Mouse (Mus musculus): ENCODE measurements around the gene Sall1.

The Sall1 gene

GRCm38 (mm10) chr8:89017891-89018290, 26.1 kb downstream of the Sall1 start:
- H3K27me3 ChIP-seq (ENCODE audit: control insufficient read depth, insufficient read depth, low read length, poor library complexity, severe bottlenecking) = peaks cover 2% of the 10 kb centered on the region; the same call in 1 of the 2 replicates
- no peaks in the 10 kb centered on the region for H3K36me3 ChIP-seq (ENCODE audit: control insufficient read depth, insufficient read depth, low read length, poor library complexity, severe bottlenecking)
- DNase-seq (ENCODE audit: low read depth, low spot score) = no peak

- DNase-seq (ENCODE audit: low read depth, low spot score) = no peak
- Histone ChIP-seq H3K36me3 (ENCODE audit: control insufficient read depth, insufficient read depth, low read length, poor library complexity, severe bottlenecking) (no peaks in the 10 kb centered on the region), H3K27me3 (ENCODE audit: control insufficient read depth, insufficient read depth, low read length, poor library complexity, severe bottlenecking) (peaks cover 2% of the 10 kb centered on the region; the same call in 1 of the 2 replicates)
Measured at GRCm38 (mm10) chr8:89016465-89017070, 27.4 kb downstream of the Sall1 start.

GRCm38 (mm10) chr8:89015539-89015938, 28.4 kb downstream of the Sall1 start:
- H3K27me3 ChIP-seq (ENCODE audit: control insufficient read depth, insufficient read depth, low read length, poor library complexity, severe bottlenecking) = peaks cover 2% of the 10 kb centered on the region; the same call in 1 of the 2 replicates
- no peak for DNase-seq (ENCODE audit: low read depth, low spot score)
- H3K36me3 ChIP-seq (ENCODE audit: control insufficient read depth, insufficient read depth, low read length, poor library complexity, severe bottlenecking) = no peaks in the 10 kb centered on the region

DNA sequence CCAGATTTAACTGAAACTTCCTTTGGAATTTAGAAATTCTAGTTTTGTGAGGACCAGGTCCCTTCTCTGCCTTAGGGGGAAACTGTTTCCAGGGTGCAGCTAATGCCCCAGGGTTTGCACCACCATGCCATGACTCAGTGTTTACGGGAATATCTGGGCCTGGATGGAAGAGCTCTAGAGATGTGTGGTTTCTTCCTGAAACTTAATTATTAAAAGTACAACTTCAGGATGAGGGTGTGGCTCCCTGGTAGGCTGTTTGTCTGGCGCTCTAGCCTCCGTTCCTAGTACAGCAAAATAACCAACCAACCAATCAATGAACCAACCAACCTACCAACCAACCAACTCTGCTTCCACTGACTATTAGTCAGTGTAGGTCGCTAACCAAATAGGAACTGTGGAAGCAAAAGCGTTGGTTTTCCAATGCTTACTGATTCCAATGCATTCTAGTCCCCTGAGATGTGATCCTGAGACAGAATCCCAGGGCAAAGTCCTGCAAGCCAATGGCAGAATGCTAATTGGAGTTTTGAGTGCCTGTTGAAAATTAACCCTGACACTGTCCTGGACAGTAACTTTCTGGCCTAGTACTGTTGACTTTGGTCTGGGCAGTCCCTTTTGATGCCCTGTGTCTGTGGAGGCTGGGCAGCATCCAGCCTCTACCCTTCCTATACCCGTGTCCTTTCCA, 31.0 kb downstream of the Sall1 start:
- peaks cover 2% of the 10 kb centered on the region; the same call in 1 of the 2 replicates for H3K27me3 ChIP-seq (ENCODE audit: control insufficient read depth, insufficient read depth, low read length, poor library complexity, severe bottlenecking)
- H3K36me3 ChIP-seq (ENCODE audit: control insufficient read depth, insufficient read depth, low read length, poor library complexity, severe bottlenecking) = no peaks in the 10 kb centered on the region
- no peak for DNase-seq (ENCODE audit: low read depth, low spot score)

DNA sequence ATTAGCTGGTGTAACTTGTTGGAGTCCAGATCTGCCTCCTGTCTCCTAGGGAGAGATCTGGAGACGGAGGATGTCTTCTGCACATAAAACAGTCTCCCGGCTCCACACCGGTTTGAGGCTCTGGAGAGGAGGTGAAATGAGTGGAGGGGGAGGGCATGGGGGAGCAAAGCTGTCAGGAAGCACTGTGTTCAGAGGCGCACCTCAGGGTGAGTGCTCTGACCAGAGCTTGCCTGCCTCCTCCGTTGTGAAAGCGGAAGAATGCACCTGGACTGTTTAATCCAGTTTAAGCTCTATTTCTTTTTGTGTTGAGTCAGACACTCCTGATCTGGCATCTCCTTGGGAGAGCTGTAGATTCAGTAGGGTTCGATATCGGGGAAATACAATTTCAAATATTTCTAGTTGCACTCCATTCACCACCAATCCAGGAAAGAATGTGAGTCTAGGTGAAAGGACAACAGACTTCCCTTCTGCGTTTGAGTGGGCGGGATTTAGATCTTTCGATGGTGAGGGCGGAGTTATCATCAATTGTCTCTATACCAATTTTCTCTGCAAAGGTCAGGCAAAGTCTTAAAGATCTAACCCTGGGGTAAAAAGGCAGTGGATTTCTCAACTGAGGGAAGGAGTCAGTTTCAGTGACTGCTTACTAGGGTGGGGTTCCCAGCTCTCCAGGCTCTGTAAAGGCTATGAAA, 31.8 kb downstream of the Sall1 start:
- no peaks in the 10 kb centered on the region for H3K36me3 ChIP-seq (ENCODE audit: control insufficient read depth, insufficient read depth, low read length, poor library complexity, severe bottlenecking)
- peaks cover 2% of the 10 kb centered on the region; the same call in 1 of the 2 replicates for H3K27me3 ChIP-seq (ENCODE audit: control insufficient read depth, insufficient read depth, low read length, poor library complexity, severe bottlenecking)
- no peak for DNase-seq (ENCODE audit: low read depth, low spot score)

GRCm38 (mm10) chr8:89008784-89009183, 35.2 kb downstream of the Sall1 start:
- H3K36me3 ChIP-seq (ENCODE audit: control insufficient read depth, insufficient read depth, low read length, poor library complexity, severe bottlenecking) = no peaks in the 10 kb centered on the region
- DNase-seq (ENCODE audit: low read depth, low spot score) = no peak
- no peaks in the 10 kb centered on the region; the same call in 1 of the 2 replicates for H3K27me3 ChIP-seq (ENCODE audit: control insufficient read depth, insufficient read depth, low read length, poor library complexity, severe bottlenecking)

DNA sequence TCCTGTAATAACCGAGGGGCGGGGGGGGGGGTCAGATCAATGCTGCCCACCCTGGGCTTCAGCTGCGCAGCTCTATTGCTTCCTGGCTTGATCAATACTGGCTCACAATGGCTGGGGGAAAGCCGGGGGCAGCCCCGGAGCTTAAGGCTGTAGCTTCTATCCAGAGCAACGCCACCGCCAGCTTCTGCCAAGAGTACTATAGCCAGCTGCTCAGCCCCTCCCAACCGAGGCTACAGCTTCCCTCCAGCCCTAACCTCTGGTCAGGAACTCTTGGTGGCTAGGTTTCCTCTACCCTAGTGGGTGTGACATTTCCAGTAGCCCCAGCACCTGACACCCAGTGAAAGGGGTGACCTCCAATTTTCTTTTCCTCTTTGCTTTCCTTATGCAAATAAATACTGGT, 36.8 kb downstream of the Sall1 start:
- Histone ChIP-seq H3K36me3 (ENCODE audit: control insufficient read depth, insufficient read depth, low read length, poor library complexity, severe bottlenecking) (no peaks in the 10 kb centered on the region), H3K27me3 (ENCODE audit: control insufficient read depth, insufficient read depth, low read length, poor library complexity, severe bottlenecking) (no peaks in the 10 kb centered on the region; the same call in 1 of the 2 replicates)
- no peak for DNase-seq (ENCODE audit: low read depth, low spot score)

- Histone ChIP-seq H3K36me3 (ENCODE audit: control insufficient read depth, insufficient read depth, low read length, poor library complexity, severe bottlenecking) (no peaks in the 10 kb centered on the region), H3K27me3 (ENCODE audit: control insufficient read depth, insufficient read depth, low read length, poor library complexity, severe bottlenecking) (no peaks in the 10 kb centered on the region; the same call in 1 of the 2 replicates)
- no peak for DNase-seq (ENCODE audit: low read depth, low spot score)
Measured at GRCm38 (mm10) chr8:89006426-89006825, 37.5 kb downstream of the Sall1 start.

DNA sequence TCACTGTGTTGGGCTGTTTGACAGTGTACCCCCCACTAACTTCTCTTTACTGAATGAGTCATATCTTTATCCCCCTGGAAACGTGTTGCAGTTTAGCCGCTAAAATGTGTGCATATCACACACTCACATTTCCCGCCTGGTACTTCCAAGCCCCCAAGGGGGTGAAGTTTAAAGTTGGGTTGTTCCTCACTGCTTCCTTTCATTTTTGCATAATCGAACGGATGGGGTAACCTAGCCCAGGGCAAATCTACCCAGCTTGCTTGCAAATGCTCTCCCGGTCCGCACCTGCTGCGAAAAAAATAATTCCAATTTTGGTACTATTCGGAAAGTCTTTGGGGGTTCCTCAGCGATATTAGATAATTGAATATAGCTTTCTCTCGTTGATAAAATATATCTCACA, 38.2 kb downstream of the Sall1 start:
- DNase-seq (ENCODE audit: low read depth, low spot score) = no peak
- Histone ChIP-seq H3K27me3 (ENCODE audit: control insufficient read depth, insufficient read depth, low read length, poor library complexity, severe bottlenecking) (no peaks in the 10 kb centered on the region; the same call in 1 of the 2 replicates), H3K36me3 (ENCODE audit: control insufficient read depth, insufficient read depth, low read length, poor library complexity, severe bottlenecking) (no peaks in the 10 kb centered on the region)

DNA sequence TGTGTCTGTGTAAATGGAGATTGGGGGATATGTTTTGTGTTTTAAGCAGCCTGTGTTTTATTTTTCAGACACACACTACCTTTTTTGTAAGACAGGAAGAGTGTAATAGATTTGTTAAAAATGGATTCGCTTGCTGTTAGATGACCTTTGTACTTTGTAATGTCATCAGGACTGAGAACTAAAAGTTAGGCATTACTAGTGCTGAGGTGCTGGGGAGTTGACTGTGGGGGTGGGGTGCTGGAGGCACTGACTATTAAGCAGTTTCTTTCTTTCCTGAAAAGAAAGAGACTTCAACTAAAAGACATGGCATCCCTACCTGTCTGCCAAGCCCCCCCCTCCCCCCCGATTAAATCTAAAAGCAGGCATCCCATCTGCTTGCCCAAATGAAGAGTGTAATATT, 39.9 kb downstream of the Sall1 start:
- DNase-seq (ENCODE audit: low read depth, low spot score) = no peak
- no peaks in the 10 kb centered on the region for H3K36me3 ChIP-seq (ENCODE audit: control insufficient read depth, insufficient read depth, low read length, poor library complexity, severe bottlenecking)
- H3K27me3 ChIP-seq (ENCODE audit: control insufficient read depth, insufficient read depth, low read length, poor library complexity, severe bottlenecking) = no peaks in the 10 kb centered on the region; the same call in 1 of the 2 replicates

DNA sequence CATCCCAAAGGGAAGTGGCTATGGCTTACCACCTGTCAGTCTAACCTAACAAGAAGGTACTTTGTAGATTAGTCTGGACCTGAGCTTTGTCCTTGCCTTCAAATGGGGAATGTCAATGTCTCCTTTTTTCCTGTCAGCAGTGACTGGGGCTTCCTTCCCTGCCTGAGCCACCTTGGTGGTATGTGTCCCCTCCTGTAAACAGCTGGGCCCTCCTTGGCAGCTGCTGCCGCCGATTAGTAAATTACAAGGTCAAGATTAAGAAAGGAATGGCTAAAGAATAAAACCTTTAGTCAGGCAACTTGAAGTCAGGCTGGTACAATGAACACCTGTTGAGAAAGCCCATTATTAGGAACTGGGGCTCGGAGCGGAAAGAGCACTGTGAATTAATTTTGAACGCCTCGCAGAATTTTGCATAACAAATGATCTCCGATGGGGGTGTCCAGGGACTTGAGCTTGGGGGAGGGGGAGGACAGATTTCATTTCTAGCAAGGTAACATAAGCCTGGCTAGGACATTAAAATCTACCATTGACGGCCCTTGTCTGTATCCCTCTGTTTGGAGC, 40.5 kb downstream of the Sall1 start:
- DNase-seq (ENCODE audit: low read depth, low spot score) = no peak
- no peaks in the 10 kb centered on the region; the same call in 1 of the 2 replicates for H3K27me3 ChIP-seq (ENCODE audit: control insufficient read depth, insufficient read depth, low read length, poor library complexity, severe bottlenecking)
- no peaks in the 10 kb centered on the region for H3K36me3 ChIP-seq (ENCODE audit: control insufficient read depth, insufficient read depth, low read length, poor library complexity, severe bottlenecking)

- H3K36me3 ChIP-seq (ENCODE audit: control insufficient read depth, insufficient read depth, low read length, poor library complexity, severe bottlenecking) = no peaks in the 10 kb centered on the region
- H3K27me3 ChIP-seq (ENCODE audit: control insufficient read depth, insufficient read depth, low read length, poor library complexity, severe bottlenecking) = no peaks in the 10 kb centered on the region
- no peak for DNase-seq (ENCODE audit: low read depth, low spot score)
Measured at GRCm38 (mm10) chr8:89002128-89002527, 41.8 kb downstream of the Sall1 start.

DNA sequence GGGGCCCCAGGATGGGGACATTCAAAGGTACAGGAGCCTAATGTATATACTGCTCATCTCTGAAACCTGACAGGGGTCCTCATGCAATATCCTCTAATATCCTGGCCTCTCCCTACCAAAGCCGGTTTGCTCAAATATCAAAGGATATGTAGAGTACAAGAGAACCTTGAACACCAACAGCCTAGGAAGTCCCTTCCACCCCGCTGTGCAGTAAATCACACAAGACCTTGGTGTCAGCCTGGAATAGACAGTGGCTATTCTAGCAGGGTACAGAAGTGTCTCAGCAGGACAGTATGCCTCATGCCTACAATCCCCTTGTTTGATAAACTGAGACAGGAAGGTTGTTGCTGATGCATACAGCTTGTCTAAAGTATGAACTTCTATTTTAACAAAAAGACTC, 46.7 kb downstream of the Sall1 start:
- Histone ChIP-seq H3K27me3 (ENCODE audit: control insufficient read depth, insufficient read depth, low read length, poor library complexity, severe bottlenecking) (no peaks in the 10 kb centered on the region), H3K36me3 (ENCODE audit: control insufficient read depth, insufficient read depth, low read length, poor library complexity, severe bottlenecking) (no peaks in the 10 kb centered on the region)
- DNase-seq (ENCODE audit: low read depth, low spot score) = no peak

DNA sequence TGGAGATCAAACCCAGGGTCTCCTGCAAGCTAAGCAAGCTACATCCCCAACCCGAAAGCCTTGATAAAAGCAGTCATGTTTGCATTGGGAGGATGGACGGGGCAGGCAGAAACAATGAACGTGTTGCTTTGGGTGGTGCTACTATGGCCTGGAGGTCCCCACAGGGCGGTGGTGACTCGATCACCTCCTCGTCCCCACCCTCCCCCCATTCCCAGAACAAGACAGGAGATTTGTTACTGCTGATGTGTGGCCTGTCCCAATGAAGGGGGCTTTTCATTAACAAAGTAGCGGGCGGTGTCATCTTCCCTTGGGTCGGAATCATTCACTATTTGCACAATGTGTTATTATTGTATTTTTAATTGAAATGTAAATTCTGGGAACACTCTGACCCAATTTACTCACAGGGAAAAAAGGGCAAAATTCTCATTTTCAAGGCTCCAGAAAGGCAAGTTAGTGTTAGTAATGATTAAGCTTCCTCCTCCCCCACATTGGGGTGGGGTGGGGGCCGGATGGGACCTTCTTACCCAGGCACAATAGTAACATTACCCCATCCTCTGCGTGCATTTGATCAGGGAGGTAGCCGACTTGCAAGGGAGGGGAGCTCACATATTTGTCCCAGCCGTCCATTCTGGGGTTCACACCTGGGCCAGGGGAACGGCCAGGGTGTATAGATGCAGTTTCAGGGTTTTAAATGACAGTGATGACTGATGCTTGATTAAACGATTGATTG, 52.0 kb downstream of the Sall1 start:
- H3K27me3 ChIP-seq (ENCODE audit: control insufficient read depth, insufficient read depth, low read length, poor library complexity, severe bottlenecking) = no peaks in the 10 kb centered on the region
- H3K36me3 ChIP-seq (ENCODE audit: control insufficient read depth, insufficient read depth, low read length, poor library complexity, severe bottlenecking) = no peaks in the 10 kb centered on the region
- DNase-seq (ENCODE audit: low read depth, low spot score) = no peak
